ENCODE assay signal across 15 mouse cellular contexts in the genomic region with DNA sequence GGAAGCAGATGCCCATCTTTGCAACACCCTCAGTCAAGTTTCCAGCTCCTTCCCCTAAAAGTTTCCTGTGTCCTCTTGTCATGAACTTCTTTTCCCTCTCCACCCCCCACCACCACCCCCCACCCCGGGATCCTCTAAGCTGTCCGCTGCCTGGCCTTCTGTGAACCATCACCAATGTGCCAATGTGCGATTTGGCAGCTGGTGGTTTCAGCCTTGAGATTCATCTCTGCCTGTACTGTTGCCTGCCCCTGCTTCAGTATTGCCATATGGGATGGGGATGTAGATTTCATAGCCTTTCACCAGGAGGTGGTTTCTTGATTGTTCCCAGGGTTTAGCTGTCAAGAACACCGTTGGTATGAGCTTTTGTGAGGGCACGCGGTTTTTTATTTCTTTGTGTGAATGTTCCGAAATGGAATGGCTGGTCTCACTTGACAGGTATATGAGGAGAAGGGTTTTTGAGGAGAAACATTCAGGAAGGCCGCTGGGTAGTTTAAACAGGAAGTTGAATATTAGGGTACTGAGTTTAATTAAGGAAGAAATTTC.
A peak's percentile ranks its signal among the peaks of the same experiment; 100 is the strongest.
DNase-seq lines count a peak whose midpoint lies in the region; ATAC-seq and TF ChIP-seq lines count a peak whose summit lies in the region.
"Had no signal": no experiment of that assay in that cellular context is flagged by ENCODE, and none has a peak within 500 bp of the region (broad histone marks: within the 10 kb centered on the region; RNA-seq: fewer than 3 reads in every experiment).

No protein-coding gene starts in this region.

- no peaks in the 10 kb centered on the region for H3K9me3 ChIP-seq in hindbrain, embryonic 13.5 days
- H3K9me3 ChIP-seq in hindbrain, embryonic 16.5 days (ENCODE audit: control insufficient read depth, low read length), result no peaks in the 10 kb centered on the region
- H3K9me3 ChIP-seq in limb, embryonic 11.5 days (ENCODE audit: control insufficient read depth, low read length), result no peaks in the 10 kb centered on the region
- H3K9me3 ChIP-seq: liver, embryonic 13.5 days; lung, embryonic 15.5 days; neural tube, embryonic 12.5 days had no signal

- H3K4me3 ChIP-seq in hindbrain, embryonic 13.5 days, result no peak overlapping the region
- H3K4me3 ChIP-seq in hindbrain, embryonic 16.5 days (ENCODE audit: low read length), result no peak overlapping the region
- H3K4me3 ChIP-seq in limb, embryonic 11.5 days (ENCODE audit: low read depth, low read length), result no peak overlapping the region
- H3K4me3 ChIP-seq: liver, embryonic 13.5 days; lung, embryonic 15.5 days; neural tube, embryonic 12.5 days had no signal

- peaks cover 46% of the 10 kb centered on the region for H3K4me1 ChIP-seq in hindbrain, embryonic 13.5 days (replicated peaks)
- peaks cover 14% of the 10 kb centered on the region for H3K4me1 ChIP-seq in hindbrain, embryonic 16.5 days (ENCODE audit: control insufficient read depth, insufficient read depth, low read depth, low read length)
- H3K4me1 ChIP-seq in limb, embryonic 11.5 days (ENCODE audit: control insufficient read depth, insufficient read depth, low read length), result peaks cover 35% of the 10 kb centered on the region
- H3K4me1 ChIP-seq: liver, embryonic 13.5 days had no signal

- H3K27me3 ChIP-seq in hindbrain, embryonic 13.5 days, result no peaks in the 10 kb centered on the region
- H3K27me3 ChIP-seq in hindbrain, embryonic 16.5 days (replicated peaks; ENCODE audit: control insufficient read depth, insufficient read depth, low read length), result no peaks in the 10 kb centered on the region
- H3K27me3 ChIP-seq in limb, embryonic 11.5 days (ENCODE audit: control insufficient read depth, insufficient read depth, low read length), result no peaks in the 10 kb centered on the region
- H3K27me3 ChIP-seq: CH12.LX; liver, embryonic 13.5 days; lung, embryonic 15.5 days; neural tube, embryonic 12.5 days had no signal

- intact Hi-C loops in gastrocnemius, postnatal 14 days (cut with DNase I; ENCODE audit: low total_unique reads), result no loop called here

- no peak for ATAC-seq in hindbrain, embryonic 13.5 days (ENCODE audit: low FRiP score)
- ATAC-seq in hindbrain, embryonic 16.5 days, result no peak
- ATAC-seq in limb, embryonic 11.5 days (ENCODE audit: insufficient number of reproducible peaks, low FRiP score, low TSS enrichment, low read depth), result peak; percentile 15; the same call in 1 of the 2 replicates

- no peaks in the 10 kb centered on the region for H3K36me3 ChIP-seq in hindbrain, embryonic 13.5 days
- H3K36me3 ChIP-seq in hindbrain, embryonic 16.5 days (ENCODE audit: control insufficient read depth, insufficient read depth, low read length), result no peaks in the 10 kb centered on the region
- H3K36me3 ChIP-seq in limb, embryonic 11.5 days (ENCODE audit: control insufficient read depth, insufficient read depth, low read length), result no peaks in the 10 kb centered on the region
- H3K36me3 ChIP-seq: liver, embryonic 13.5 days; lung, embryonic 15.5 days; neural tube, embryonic 12.5 days had no signal

- H3K9ac ChIP-seq in hindbrain, embryonic 13.5 days, result no peak overlapping the region
- no peak overlapping the region for H3K9ac ChIP-seq in hindbrain, embryonic 16.5 days (ENCODE audit: low read depth, low read length)
- no peak overlapping the region for H3K9ac ChIP-seq in limb, embryonic 11.5 days (ENCODE audit: low read length)
- H3K9ac ChIP-seq: liver, embryonic 13.5 days; lung, embryonic 15.5 days; neural tube, embryonic 12.5 days had no signal

- no peak for TF ChIP-seq CTCF in brain, embryonic 14.5 days (IDR thresholded peaks at IDR 0.05; ENCODE audit: borderline replicate concordance, extremely low read depth, insufficient read depth, insufficient read length)

- peak; percentile 55 to 65 for DNase-seq in cerebellum, postnatal 10 days
- no peak for DNase-seq in cerebellum, adult 8-10 months
- peak; percentile 37 for DNase-seq in brain, embryonic 14.5 days (ENCODE audit: low read depth)
- peak; percentile 53 for DNase-seq in limb, embryonic 11.5 days (ENCODE audit: low spot score)
- DNase-seq in gastrocnemius, postnatal 14 days, result no peak
- DNase-seq: gastrocnemius, postnatal 36 days; kidney, adult 2 months; kidney, postnatal 4 days; liver, embryonic 13.5 days had no signal

- no peak for TF ChIP-seq POLR2A in brain, embryonic 14.5 days (IDR thresholded peaks at IDR 0.05; ENCODE audit: borderline replicate concordance, extremely low read depth, insufficient read depth, insufficient read length, poor library complexity, severe bottlenecking)

- H3K4me2 ChIP-seq in hindbrain, embryonic 13.5 days, result no peak overlapping the region
- H3K4me2 ChIP-seq in hindbrain, embryonic 16.5 days (ENCODE audit: low read length), result no peak overlapping the region
- H3K4me2 ChIP-seq in limb, embryonic 11.5 days (ENCODE audit: low read depth, severe bottlenecking), result no peak overlapping the region
- H3K4me2 ChIP-seq: liver, embryonic 13.5 days; lung, embryonic 15.5 days; neural tube, embryonic 12.5 days had no signal

- peak overlapping the region; percentile 44 for H3K27ac ChIP-seq in hindbrain, embryonic 13.5 days
- no peak overlapping the region for H3K27ac ChIP-seq in hindbrain, embryonic 16.5 days (ENCODE audit: low read depth, low read length)
- peak overlapping the region; percentile 58 for H3K27ac ChIP-seq in limb, embryonic 11.5 days (replicated peaks; ENCODE audit: low read depth, low read length)
- H3K27ac ChIP-seq: liver, embryonic 13.5 days; lung, embryonic 15.5 days; macrophage; neural tube, embryonic 12.5 days had no signal

- WGBS in hindbrain, embryonic 13.5 days, result 75% methylated on average over 8 of the region's 8 CpGs
- WGBS in hindbrain, embryonic 16.5 days, result 56% methylated on average over 8 of the region's 8 CpGs
- 25% methylated on average over 8 of the region's 8 CpGs for WGBS in limb, embryonic 11.5 days

Comparison
In these comparisons a context has a peak if more than half of its experiments do, and no peak if none do; other contexts are left out.
1. DNase-seq: peak in cerebellum, postnatal 10 days (2 of 2), brain, embryonic 14.5 days (single experiment) and limb, embryonic 11.5 days (single experiment); none in cerebellum, adult 8-10 months (single experiment) and gastrocnemius, postnatal 14 days (single experiment).